Mouse (Mus musculus) E14TG2a.4 (cell line): ENCODE data around the gene Hoxd13.

Source experiments
- CTCF ChIP-seq: conservative IDR thresholded peaks from 2 replicates; pipeline ENCODE4 v1.5.1; 2014; ENCODE audit warnings: low read length
- NANOG ChIP-seq: IDR thresholded peaks from 2 replicates; pipeline ENCODE4 v1.6.1; 2014; ENCODE audit warnings: borderline replicate concordance, low read length, mixed read lengths
- POU5F1 ChIP-seq: IDR thresholded peaks from 2 replicates; pipeline ENCODE4 v1.6.1; 2014; ENCODE audit warnings: low read length, borderline replicate concordance

DNA sequence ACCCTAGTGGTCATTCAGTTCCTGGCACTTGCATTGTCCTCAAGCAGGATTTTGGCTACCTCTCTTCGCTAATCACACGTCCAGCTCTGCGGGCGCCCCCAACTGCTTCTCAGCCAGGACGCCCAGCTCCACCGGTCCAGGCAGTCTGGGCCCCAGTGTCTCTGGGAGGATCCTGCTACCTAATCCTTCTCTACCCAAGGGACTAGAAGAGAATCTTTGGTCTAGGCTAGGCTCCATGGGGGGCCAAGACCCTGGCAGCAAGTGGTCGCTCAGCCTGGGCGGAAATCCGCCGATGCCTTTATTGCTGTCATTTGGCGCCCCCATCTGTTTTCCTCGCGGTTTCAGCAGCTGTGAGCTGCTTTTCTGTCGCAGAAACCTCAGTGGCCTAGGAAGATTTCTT, 6.4 kb upstream of the Hoxd13 start:
- TF ChIP-seq CTCF (peak; percentile 13; the same call in 1 of the 2 replicates), POU5F1 (no peak), NANOG (no peak)
